Mouse (Mus musculus): ENCODE data around the gene Ptprm. TPM values are rescaled to one million over a fixed set of nuclear protein-coding genes. Genes with fewer than 3 reads are reported as not detected.

Ptprm gene
- total and polyA plus RNA-seq, 3 experiments = not detected

DNA sequence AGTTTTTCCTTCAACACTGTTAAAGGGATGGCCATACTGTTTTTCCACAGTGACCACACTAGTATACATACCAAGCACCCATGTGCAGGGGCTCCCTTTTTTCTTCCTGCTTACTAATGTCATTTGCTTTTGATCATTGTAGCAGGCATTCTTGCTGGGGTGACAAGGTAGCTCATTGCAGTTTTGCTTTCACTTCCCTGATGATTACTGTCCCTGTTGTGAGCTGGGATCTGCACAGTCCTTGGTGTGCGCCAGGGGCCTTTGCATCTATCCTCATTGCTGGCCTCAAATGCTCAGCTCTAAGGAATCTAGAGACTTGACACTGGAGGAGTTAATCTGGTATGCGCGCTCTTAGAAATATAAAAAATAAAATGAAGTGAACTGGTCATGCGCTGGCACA lies 147.3 kb downstream of the Ptprm start:
- no peak for DNase-seq (ENCODE audit: low read depth, low spot score)
- no peak overlapping the region for H3K27ac ChIP-seq (ENCODE audit: control insufficient read depth, low read depth, low read length)

DNA sequence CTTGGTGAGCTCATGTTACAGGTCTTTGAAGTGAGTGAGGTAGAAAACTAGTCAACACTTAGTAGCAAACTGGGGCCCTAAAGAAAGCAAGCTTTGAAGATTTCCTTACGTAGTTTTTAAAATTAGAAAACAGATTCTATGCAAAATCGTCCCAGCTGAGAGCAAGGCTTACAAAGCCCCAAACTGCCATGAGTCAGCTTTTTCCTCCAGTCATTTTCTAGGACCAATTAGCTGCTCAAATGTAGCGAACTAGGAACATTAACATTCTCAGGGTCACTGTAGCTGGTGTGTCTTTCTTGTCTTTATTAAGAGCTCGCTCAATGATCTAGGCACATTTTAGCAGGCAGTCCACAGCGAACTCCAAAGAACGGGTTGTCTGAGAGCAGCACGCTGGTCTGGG lies 153.1 kb downstream of the Ptprm start:
- H3K79me2 ChIP-seq (ENCODE audit: control insufficient read depth, insufficient read depth, low read length, poor library complexity) = no peaks in the 10 kb centered on the region
- no peaks in the 10 kb centered on the region for H3K9me3 ChIP-seq (replicated peaks; ENCODE audit: insufficient read depth, low read length)
- H3K36me3 ChIP-seq (ENCODE audit: control insufficient read depth in 1 of 2, insufficient read depth in 2 of 2, low read length in 2 of 2) = no peaks in the 10 kb centered on the region

More for the DNA sequence above, 147.3 kb downstream of the Ptprm start:
- Histone ChIP-seq H3K27me3 (ENCODE audit: control insufficient read depth in 1 of 2, insufficient read depth in 2 of 2, low read length in 2 of 2) (no peaks in the 10 kb centered on the region), H3K79me2 (ENCODE audit: control insufficient read depth, insufficient read depth, low read length, poor library complexity) (no peaks in the 10 kb centered on the region), H3K4me3 (ENCODE audit: control insufficient read depth in 1 of 2, insufficient read depth in 1 of 2, low read depth in 2 of 2, low read length in 2 of 2) (no peak overlapping the region), H3K4me1 (ENCODE audit: control insufficient read depth in 1 of 2, insufficient read depth in 2 of 2, low read length in 2 of 2) (no peaks in the 10 kb centered on the region), H3K9ac (ENCODE audit: control insufficient read depth, low read depth, low read length, poor library complexity, severe bottlenecking) (no peak overlapping the region), H3K9me3 (replicated peaks; ENCODE audit: insufficient read depth, low read length) (no peaks in the 10 kb centered on the region), H3K36me3 (ENCODE audit: control insufficient read depth in 1 of 2, insufficient read depth in 2 of 2, low read length in 2 of 2) (no peaks in the 10 kb centered on the region)
- TF ChIP-seq SMC3 (IDR thresholded peaks at IDR 0.05; ENCODE audit: low read depth, low read length) (no peak), MAZ (IDR thresholded peaks at IDR 0.05; ENCODE audit: low read depth, low read length) (no peak), GATA1 (IDR thresholded peaks at IDR 0.05; ENCODE audit: low read depth, low read length) (no peak), ELF1 (IDR thresholded peaks at IDR 0.05; ENCODE audit: low read depth, low read length) (no peak), JUND (IDR thresholded peaks at IDR 0.05; ENCODE audit: low read depth, low read length) (no peak), RAD21 (IDR thresholded peaks at IDR 0.05; ENCODE audit: low read depth, low read length) (no peak), BHLHE40 (IDR thresholded peaks at IDR 0.05; ENCODE audit: borderline replicate concordance, low read depth, low read length) (no peak), ZNF384 (IDR thresholded peaks at IDR 0.05; ENCODE audit: low read depth, low read length) (no peak), CHD2 (IDR thresholded peaks at IDR 0.05; ENCODE audit: low read length) (no peak), NRF1 (IDR thresholded peaks at IDR 0.05; ENCODE audit: insufficient read depth, low read depth, low read length, poor library complexity, severe bottlenecking) (no peak), KAT2A (conservative IDR thresholded peaks at IDR 0.05; ENCODE audit: low read depth, low read length) (no peak), USF1 (IDR thresholded peaks at IDR 0.05; ENCODE audit: low read depth, low read length) (no peak), HCFC1 (IDR thresholded peaks at IDR 0.05; ENCODE audit: low read depth, low read length) (no peak), MYC (IDR thresholded peaks at IDR 0.05; ENCODE audit: low read depth, low read length) (no peak)

More for the DNA sequence above, 153.1 kb downstream of the Ptprm start:
- TF ChIP-seq RAD21 (IDR thresholded peaks at IDR 0.05; ENCODE audit: low read depth, low read length) = no peak
- no peak for TF ChIP-seq POLR2A (IDR thresholded peaks at IDR 0.05; ENCODE audit: control insufficient read depth in 1 of 2, insufficient read depth in 1 of 2, low read depth in 1 of 2, low read length in 2 of 2, poor library complexity in 1 of 2)
- TF ChIP-seq USF1 (IDR thresholded peaks at IDR 0.05; ENCODE audit: low read depth, low read length) = no peak
- TF ChIP-seq USF2 (IDR thresholded peaks at IDR 0.05; ENCODE audit: borderline replicate concordance in 1 of 2, insufficient read depth in 1 of 2, low read depth in 1 of 2, low read length in 2 of 2) = no peak
- no peak for TF ChIP-seq SIN3A (IDR thresholded peaks at IDR 0.05; ENCODE audit: low read length)
- TF ChIP-seq TCF12 (IDR thresholded peaks at IDR 0.05; ENCODE audit: low read depth, low read length) = no peak
- TF ChIP-seq SMC3 (IDR thresholded peaks at IDR 0.05; ENCODE audit: low read depth, low read length) = no peak
- no peak for TF ChIP-seq ZC3H11A (IDR thresholded peaks at IDR 0.05; ENCODE audit: low read depth, low read length)
- no peak for TF ChIP-seq MYC (IDR thresholded peaks at IDR 0.05; ENCODE audit: low read depth, low read length)
- TF ChIP-seq MEF2A (IDR thresholded peaks at IDR 0.05; ENCODE audit: extremely low read depth, insufficient replicate concordance, low read depth, low read length, poor library complexity, severe bottlenecking) = no peak
- no peak for TF ChIP-seq NELFE (IDR thresholded peaks at IDR 0.05; ENCODE audit: low read depth, low read length)
- TF ChIP-seq MAZ (IDR thresholded peaks at IDR 0.05; ENCODE audit: low read depth, low read length) = no peak
- TF ChIP-seq CTCF (IDR thresholded peaks at IDR 0.05 in 2 of 3, conservative IDR thresholded peaks at IDR 0.05 in 1 of 3; ENCODE audit: control insufficient read depth in 1 of 3, insufficient read depth in 1 of 3, low read depth in 2 of 3, low read length in 3 of 3, poor library complexity in 1 of 3, severe bottlenecking in 1 of 3) = no peak
- no peak for TF ChIP-seq ELF1 (IDR thresholded peaks at IDR 0.05; ENCODE audit: low read depth, low read length)
- TF ChIP-seq ZKSCAN1 (IDR thresholded peaks at IDR 0.05; ENCODE audit: low read depth, low read length) = no peak
- no peak for TF ChIP-seq UBTF (IDR thresholded peaks at IDR 0.05; ENCODE audit: borderline replicate concordance, insufficient read depth, low read depth, low read length)
- no peak for TF ChIP-seq CHD2 (IDR thresholded peaks at IDR 0.05; ENCODE audit: low read length)
- TF ChIP-seq POLR2AphosphoS2 (IDR thresholded peaks at IDR 0.05; ENCODE audit: low read length) = no peak
- no peak for TF ChIP-seq E2F4 (IDR thresholded peaks at IDR 0.05; ENCODE audit: borderline replicate concordance, low read depth, low read length)
- TF ChIP-seq GABPA (IDR thresholded peaks at IDR 0.05; ENCODE audit: low read depth, low read length) = no peak
- Histone ChIP-seq H3K4me1 (ENCODE audit: control insufficient read depth in 1 of 2, insufficient read depth in 2 of 2, low read length in 2 of 2) (no peaks in the 10 kb centered on the region), H3K27ac (ENCODE audit: control insufficient read depth, low read depth, low read length) (no peak overlapping the region), H3K27me3 (ENCODE audit: control insufficient read depth in 1 of 2, insufficient read depth in 2 of 2, low read length in 2 of 2) (no peaks in the 10 kb centered on the region), H3K4me3 (ENCODE audit: control insufficient read depth in 1 of 2, insufficient read depth in 1 of 2, low read depth in 2 of 2, low read length in 2 of 2) (no peak overlapping the region), H3K9ac (ENCODE audit: control insufficient read depth, low read depth, low read length, poor library complexity, severe bottlenecking) (no peak overlapping the region)
- DNase-seq (ENCODE audit: low read depth, low spot score) = no peak
